Mouse (Mus musculus): Measurements from ENCODE around the gene Pex26.

DNA sequence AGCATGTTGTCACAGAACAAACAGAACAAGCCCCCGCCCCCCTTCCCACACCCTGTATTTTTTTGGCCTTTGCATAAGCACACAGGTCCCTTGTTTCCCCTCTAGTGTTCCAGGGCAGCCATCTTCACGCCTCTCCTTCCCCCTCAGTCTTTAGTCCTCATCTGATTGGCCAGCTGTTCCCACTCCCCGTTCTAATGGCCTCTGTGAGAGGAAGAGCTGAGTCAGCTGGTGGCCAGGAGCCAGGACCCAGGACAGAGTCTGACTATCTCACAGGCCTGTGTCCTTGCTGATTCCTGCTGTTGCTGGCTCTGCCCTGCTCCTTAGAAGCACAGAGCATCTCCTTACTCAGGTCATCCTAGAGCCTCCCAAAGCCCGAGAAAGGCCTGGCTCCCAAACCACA is 39.4 kb upstream of the Pex26 start:
- TF ChIP-seq POLR2A (IDR thresholded peaks at IDR 0.05; ENCODE audit: borderline replicate concordance, extremely low read depth, low read depth, low read length), result no peak
- no peak for TF ChIP-seq CTCF (IDR thresholded peaks at IDR 0.05; ENCODE audit: insufficient read depth, low read length)

Data from lung, adult 2 months (tissue).